Mouse (Mus musculus) E14TG2a.4 (cell line): ENCODE results near the gene 1700102P08Rik.

Experiments used
- CTCF ChIP-seq: conservative IDR thresholded peaks from 2 replicates; pipeline ENCODE4 v1.5.1; 2014; ENCODE audit warnings: low read length
- POU5F1 ChIP-seq: IDR thresholded peaks from 2 replicates; pipeline ENCODE4 v1.6.1; 2014; ENCODE audit warnings: low read length, borderline replicate concordance

DNA sequence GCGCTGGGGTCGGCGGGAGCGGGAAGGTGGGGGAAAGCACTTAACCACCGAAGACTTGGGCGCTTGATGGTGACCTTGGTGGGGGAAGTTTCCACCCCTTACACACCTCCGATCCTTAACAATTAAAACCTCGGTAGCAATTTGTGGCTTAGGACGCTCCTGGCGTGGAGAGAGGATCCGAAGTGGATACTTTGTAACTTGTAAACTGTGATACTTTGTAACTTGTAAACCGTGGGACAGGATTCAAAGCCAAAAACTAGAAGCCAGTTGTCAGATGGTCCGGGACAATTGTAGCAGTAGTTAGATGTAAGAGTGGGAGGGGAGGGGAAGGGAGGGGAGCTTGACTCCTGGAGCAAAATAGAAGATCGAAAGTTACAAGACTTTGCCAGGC, 44.3 kb upstream of the 1700102P08Rik start:
- no peak for TF ChIP-seq CTCF
- TF ChIP-seq POU5F1: no peak
